Mouse (Mus musculus) forebrain, embryonic 13.5 days (tissue): Measurements from ENCODE around the gene Aox2. TPM values are rescaled to one million over a fixed set of nuclear protein-coding genes. Genes with fewer than 3 reads are reported as not detected.

Experiments
- ATAC-seq: fragments of 200-750 bp; cut with Nextera tagmentation; 2 replicates; pipeline ENCODE4 v1.8.0; 2017
- H3K27ac ChIP-seq: fragments of 300-500 bp; sonication (generic); 2 replicates; pipeline ENCODE4 v1.5.1; 2015; ENCODE audit warnings: inconsistent platforms, mild to moderate bottlenecking, moderate library complexity
- H3K27me3 ChIP-seq: fragments of 300-500 bp; sonication (generic); 2 replicates; pipeline ENCODE4 v1.6.1; 2015; ENCODE audit warnings: mild to moderate bottlenecking, inconsistent platforms
- H3K36me3 ChIP-seq: fragments of 300-500 bp; sonication (generic); 2 replicates; pipeline ENCODE4 v1.6.1; 2015; ENCODE audit warnings: mild to moderate bottlenecking, inconsistent platforms; ENCODE audit not compliant: poor library complexity, severe bottlenecking
- H3K4me1 ChIP-seq: fragments of 300-500 bp; sonication (generic); 2 replicates; pipeline ENCODE4 v1.6.1; 2015; ENCODE audit warnings: inconsistent platforms
- H3K4me2 ChIP-seq: fragments of 300-500 bp; sonication (generic); 2 replicates; pipeline ENCODE4 v1.6.1; 2015; ENCODE audit warnings: inconsistent platforms, mild to moderate bottlenecking, moderate library complexity
- H3K4me3 ChIP-seq: fragments of 300-500 bp; sonication (generic); 2 replicates; pipeline ENCODE4 v1.5.1; 2015; ENCODE audit warnings: mild to moderate bottlenecking, inconsistent platforms
- H3K9ac ChIP-seq: fragments of 300-500 bp; sonication (generic); 2 replicates; pipeline ENCODE4 v1.6.1; 2015; ENCODE audit warnings: mild to moderate bottlenecking, inconsistent platforms
- H3K9me3 ChIP-seq: fragments of 300-500 bp; sonication (generic); replicated peaks from 2 replicates; pipeline ENCODE4 v1.6.1; 2016; ENCODE audit warnings: inconsistent platforms
- WGBS: fragments of 180-500 bp; shearing (Covaris S2); methylation state at CpG from one replicate; pipeline ENCODE4 v1.1.7; 2015; 5-methylcytosine and 5-hydroxymethylcytosine counted together
- polyA plus RNA-seq: library from polyadenylated mRNA; unstranded; fragments of >200 nt; fragmentation: Nextera tagmentation; extraction: Ambion mirVana; gene quantifications from 2 replicates; pipeline ENCODE4 v1.2.1, GENCODE M21; 2015

Gene Aox2
- polyA plus RNA-seq: 0.06 TPM in 1 of 2 replicates, not detected in the other

- Histone ChIP-seq H3K27me3 (no peaks in the 10 kb centered on the region), H3K36me3 (no peaks in the 10 kb centered on the region), H3K9me3 (no peaks in the 10 kb centered on the region), H3K4me2 (no peak within 1 kb of the TSS), H3K9ac (no peak within 1 kb of the TSS), H3K27ac (no peak within 1 kb of the TSS), H3K4me1 (no peaks in the 10 kb centered on the region; the same call in 1 of the 2 replicates), H3K4me3 (no peak within 1 kb of the TSS)
- no peak for ATAC-seq
- 68% methylated on average over 5 of the region's 5 CpGs for WGBS
Measured at GRCm38 (mm10) chr1:58278026-58278425, at the start of gene Aox2. TSS of gene Aox2 (plus strand) at chr1:58278326.

GRCm38 (mm10) chr1:58228916-58229315 is 49.2 kb upstream of the Aox2 start:
- no peak for ATAC-seq
- H3K36me3 ChIP-seq: no peaks in the 10 kb centered on the region
- no peaks in the 10 kb centered on the region for H3K27me3 ChIP-seq
- H3K4me3 ChIP-seq: no peak overlapping the region
- H3K27ac ChIP-seq: no peak overlapping the region
- no peak overlapping the region for H3K9ac ChIP-seq
- H3K4me2 ChIP-seq: no peak overlapping the region
- no peaks in the 10 kb centered on the region for H3K4me1 ChIP-seq
- no peaks in the 10 kb centered on the region for H3K9me3 ChIP-seq

DNA sequence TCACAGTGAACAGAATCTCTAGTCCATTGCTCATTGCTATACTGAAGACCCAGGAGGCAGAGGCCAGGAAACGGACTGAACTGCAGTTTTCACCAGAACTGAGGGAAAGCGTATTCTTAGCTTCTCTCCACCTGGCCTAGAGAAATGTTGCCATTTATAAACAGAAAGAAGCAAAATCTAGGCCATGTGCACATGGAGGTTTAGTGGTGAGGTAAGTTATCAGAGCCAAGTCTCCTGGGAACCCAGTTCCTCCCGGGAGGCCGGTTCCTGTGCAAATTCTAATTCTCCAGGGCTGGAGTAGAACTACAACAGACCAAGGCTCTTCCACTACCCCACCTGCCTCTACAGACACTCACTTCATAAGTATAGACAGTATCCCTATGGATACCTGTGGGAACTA is 48.4 kb upstream of the Aox2 start:
- H3K9ac ChIP-seq: no peak overlapping the region
- H3K4me3 ChIP-seq: no peak overlapping the region
- no peak for ATAC-seq
- H3K27ac ChIP-seq: no peak overlapping the region
- no peaks in the 10 kb centered on the region for H3K9me3 ChIP-seq
- H3K36me3 ChIP-seq: no peaks in the 10 kb centered on the region
- no peak overlapping the region for H3K4me2 ChIP-seq
- H3K4me1 ChIP-seq: no peaks in the 10 kb centered on the region
- H3K27me3 ChIP-seq: no peaks in the 10 kb centered on the region
- 88% methylated on average over 4 of the region's 4 CpGs for WGBS

GRCm38 (mm10) chr1:58230542-58230941 is 47.6 kb upstream of the Aox2 start:
- Histone ChIP-seq H3K36me3 (no peaks in the 10 kb centered on the region), H3K9ac (no peak overlapping the region), H3K9me3 (no peaks in the 10 kb centered on the region), H3K4me3 (no peak overlapping the region), H3K27me3 (no peaks in the 10 kb centered on the region), H3K4me2 (no peak overlapping the region), H3K27ac (no peak overlapping the region), H3K4me1 (no peaks in the 10 kb centered on the region)
- ATAC-seq: no peak
- WGBS: 70% methylated on average over 5 of the region's 5 CpGs

GRCm38 (mm10) chr1:58235405-58235804 is 42.7 kb upstream of the Aox2 start:
- H3K4me2 ChIP-seq: no peak overlapping the region
- 59% methylated on average over 5 of the region's 5 CpGs for WGBS
- H3K9me3 ChIP-seq: no peaks in the 10 kb centered on the region
- H3K27me3 ChIP-seq: no peaks in the 10 kb centered on the region
- H3K4me1 ChIP-seq: no peaks in the 10 kb centered on the region
- H3K36me3 ChIP-seq: no peaks in the 10 kb centered on the region
- ATAC-seq: no peak
- H3K27ac ChIP-seq: no peak overlapping the region
- no peak overlapping the region for H3K4me3 ChIP-seq
- no peak overlapping the region for H3K9ac ChIP-seq

DNA sequence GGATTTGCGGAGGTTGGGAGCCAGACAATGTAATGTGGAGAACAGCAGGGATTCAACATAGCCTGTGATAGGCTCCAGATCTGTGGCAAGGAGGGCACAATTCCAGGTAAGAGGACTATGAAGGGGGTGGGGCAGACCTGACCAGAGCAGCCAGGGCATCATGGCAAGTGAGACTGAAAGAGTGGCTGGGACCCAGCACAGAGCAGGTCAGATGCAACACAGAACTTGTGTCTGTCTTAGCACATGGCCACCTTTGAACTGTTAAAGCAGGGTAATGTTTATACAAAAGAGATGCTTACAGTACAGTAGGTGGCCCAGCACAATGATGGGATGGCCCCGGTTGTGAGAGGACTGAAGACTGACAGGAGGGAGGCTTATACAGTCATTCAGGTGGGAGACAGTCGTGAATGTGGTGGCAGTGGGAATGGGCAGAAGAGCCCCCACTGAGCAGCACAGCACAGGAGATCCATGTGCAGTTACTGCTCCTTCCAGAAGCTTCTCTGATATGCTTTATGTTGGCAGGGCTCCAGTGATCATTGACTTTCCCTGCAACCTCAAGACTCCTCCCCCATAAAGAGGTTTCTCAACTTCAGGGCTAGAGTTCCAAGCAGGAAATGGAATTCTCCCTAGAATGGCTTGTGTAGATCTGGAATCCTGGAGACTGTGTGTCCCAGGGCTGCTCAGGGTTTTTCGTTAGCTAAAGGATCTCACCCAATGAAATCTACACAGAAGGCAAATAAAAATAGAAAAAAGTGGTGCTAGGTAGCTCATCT is 40.4 kb upstream of the Aox2 start:
- ATAC-seq: no peak
- Histone ChIP-seq H3K9ac (no peak overlapping the region), H3K36me3 (no peaks in the 10 kb centered on the region), H3K27me3 (no peaks in the 10 kb centered on the region), H3K4me1 (no peaks in the 10 kb centered on the region), H3K4me3 (no peak overlapping the region), H3K27ac (no peak overlapping the region), H3K9me3 (no peaks in the 10 kb centered on the region), H3K4me2 (no peak overlapping the region)
- WGBS: 76% methylated on average over 4 of the region's 4 CpGs

GRCm38 (mm10) chr1:58238440-58238839 is 39.7 kb upstream of the Aox2 start:
- Histone ChIP-seq H3K27ac (no peak overlapping the region), H3K4me1 (no peaks in the 10 kb centered on the region), H3K4me3 (no peak overlapping the region), H3K27me3 (no peaks in the 10 kb centered on the region), H3K4me2 (no peak overlapping the region), H3K36me3 (no peaks in the 10 kb centered on the region), H3K9me3 (no peaks in the 10 kb centered on the region), H3K9ac (no peak overlapping the region)
- no peak for ATAC-seq
- 90% methylated on average over 5 of the region's 5 CpGs for WGBS

- no peaks in the 10 kb centered on the region for H3K36me3 ChIP-seq
- no peak for ATAC-seq
- H3K9me3 ChIP-seq: no peaks in the 10 kb centered on the region
- H3K27ac ChIP-seq: no peak overlapping the region
- H3K27me3 ChIP-seq: no peaks in the 10 kb centered on the region
- H3K4me1 ChIP-seq: no peaks in the 10 kb centered on the region
- H3K9ac ChIP-seq: no peak overlapping the region
- H3K4me3 ChIP-seq: no peak overlapping the region
- WGBS: 95% methylated on average over 9 of the region's 9 CpGs
- no peak overlapping the region for H3K4me2 ChIP-seq
Measured at GRCm38 (mm10) chr1:58238961-58239360, 39.2 kb upstream of the Aox2 start.

DNA sequence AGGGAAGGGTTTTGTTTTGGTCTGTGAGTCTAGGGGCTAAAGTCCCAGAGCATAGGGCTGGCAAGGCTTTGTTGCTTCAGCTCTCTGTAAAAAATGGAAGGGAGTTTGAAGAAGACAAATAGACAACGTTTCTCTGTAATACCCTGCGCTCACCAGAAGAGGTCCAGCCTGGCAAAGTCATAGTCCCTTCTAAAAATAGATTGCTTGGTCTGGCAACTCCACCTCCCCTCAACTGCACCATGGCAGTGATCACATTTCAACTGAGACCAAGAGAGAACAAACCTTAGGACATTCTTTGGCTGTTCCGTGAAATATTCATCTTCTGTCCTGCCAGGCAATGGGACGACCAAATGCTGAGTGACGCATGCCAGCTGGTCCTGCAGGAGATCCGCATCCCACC is 37.8 kb upstream of the Aox2 start:
- 70% methylated on average over 6 of the region's 6 CpGs for WGBS

DNA sequence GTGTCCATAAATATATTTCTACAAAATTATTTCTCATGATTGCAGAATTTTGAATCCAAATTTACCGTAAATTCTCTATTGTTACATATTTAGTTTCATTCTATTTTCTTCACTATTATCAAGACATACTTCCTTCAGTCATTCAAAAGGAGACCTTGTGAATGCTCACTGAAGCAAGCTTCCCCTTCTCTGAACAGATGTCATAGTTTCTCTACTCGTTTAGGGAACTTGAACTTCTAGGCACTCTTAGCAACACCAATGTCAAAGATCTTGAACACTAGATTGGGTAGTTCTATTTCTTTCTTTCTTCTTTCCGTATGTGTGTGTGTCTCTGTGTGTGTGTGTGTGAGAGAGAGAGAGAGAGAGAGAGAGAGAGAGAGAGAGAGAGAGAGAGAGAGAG is 33.6 kb upstream of the Aox2 start:
- no peak overlapping the region for H3K4me2 ChIP-seq
- H3K4me3 ChIP-seq: no peak overlapping the region
- no peak overlapping the region for H3K27ac ChIP-seq
- whole genome bisulfite sequencing: 80% methylated on average over 3 of the region's 3 CpGs
- H3K9me3 ChIP-seq: no peaks in the 10 kb centered on the region
- ATAC-seq: no peak
- no peaks in the 10 kb centered on the region for H3K4me1 ChIP-seq
- no peaks in the 10 kb centered on the region for H3K36me3 ChIP-seq
- no peak overlapping the region for H3K9ac ChIP-seq
- H3K27me3 ChIP-seq: no peaks in the 10 kb centered on the region

More for the DNA sequence above, 37.8 kb upstream of the Aox2 start:
- Histone ChIP-seq H3K4me1 (no peaks in the 10 kb centered on the region), H3K9me3 (no peaks in the 10 kb centered on the region), H3K4me2 (no peak overlapping the region), H3K9ac (no peak overlapping the region), H3K27me3 (no peaks in the 10 kb centered on the region), H3K36me3 (no peaks in the 10 kb centered on the region), H3K27ac (no peak overlapping the region), H3K4me3 (no peak overlapping the region)
- no peak for ATAC-seq

GRCm38 (mm10) chr1:58248518-58248917 is 29.6 kb upstream of the Aox2 start:
- Histone ChIP-seq H3K36me3 (no peaks in the 10 kb centered on the region), H3K9me3 (no peaks in the 10 kb centered on the region), H3K4me1 (no peaks in the 10 kb centered on the region), H3K27ac (no peak overlapping the region), H3K4me3 (no peak overlapping the region), H3K4me2 (no peak overlapping the region), H3K27me3 (no peaks in the 10 kb centered on the region), H3K9ac (no peak overlapping the region)
- WGBS: 69% methylated on average over 1 of the region's 1 CpGs
- no peak for ATAC-seq

DNA sequence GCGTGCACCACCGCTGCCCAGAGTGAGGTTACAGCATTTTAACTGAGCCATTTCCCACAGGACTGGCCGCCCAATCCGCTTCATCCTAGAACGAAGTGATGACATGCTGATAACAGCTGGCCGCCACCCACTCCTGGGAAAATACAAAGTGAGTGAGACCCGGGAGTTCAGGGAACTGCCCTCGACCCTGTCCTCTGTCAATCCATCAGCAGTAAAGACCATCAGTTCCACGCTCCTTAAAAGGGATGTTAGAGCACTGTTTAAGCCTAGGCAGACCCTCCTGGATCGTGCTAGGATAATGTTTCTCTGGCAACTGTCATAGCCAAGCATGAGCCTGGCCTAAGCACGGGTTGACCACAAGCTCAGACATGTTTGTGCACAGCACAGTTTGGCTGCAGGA is 24.7 kb upstream of the Aox2 start:
- H3K36me3 ChIP-seq: no peaks in the 10 kb centered on the region
- H3K9ac ChIP-seq: no peak overlapping the region
- 87% methylated on average over 11 of the region's 11 CpGs for WGBS
- H3K4me2 ChIP-seq: no peak overlapping the region
- no peak for ATAC-seq
- H3K27ac ChIP-seq: no peak overlapping the region
- H3K9me3 ChIP-seq: no peaks in the 10 kb centered on the region
- no peaks in the 10 kb centered on the region for H3K4me1 ChIP-seq
- H3K27me3 ChIP-seq: no peaks in the 10 kb centered on the region
- H3K4me3 ChIP-seq: no peak overlapping the region
